Mouse (Mus musculus) urinary bladder, postnatal 14 days (tissue): ENCODE measurements around the gene Ptcd2.
"Not testable (repeated sequence)": the region's sequence is repeated elsewhere in the genome, so short reads cannot be mapped to it uniquely, and the experiment has no call there.

ENCODE experiments used
- DNase-seq: peaks from one replicate; pipeline ENCODE4 v3.0.0; 2021; ENCODE audit warnings: low spot score

The Ptcd2 gene

DNA sequence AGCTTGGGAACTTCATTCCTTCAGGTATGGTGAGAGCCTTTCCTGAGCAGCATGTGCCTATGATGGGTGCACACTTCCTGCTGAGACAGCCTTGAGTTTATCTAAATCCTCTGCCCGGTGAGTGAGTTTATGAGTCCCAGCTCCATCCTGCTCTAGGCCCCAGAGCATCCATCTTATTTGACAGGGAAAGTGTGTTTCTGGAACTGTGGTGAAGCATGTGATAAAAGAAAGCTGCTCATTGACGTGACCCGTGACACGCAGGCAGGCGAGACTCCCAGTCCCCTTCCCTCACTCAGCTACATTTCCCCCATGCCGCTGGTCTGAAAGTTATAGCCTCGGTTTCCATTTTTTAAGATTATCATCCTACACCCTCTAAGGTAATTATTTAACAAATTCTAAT, 11.4 kb upstream of the Ptcd2 start:
- no peak for DNase-seq

DNA sequence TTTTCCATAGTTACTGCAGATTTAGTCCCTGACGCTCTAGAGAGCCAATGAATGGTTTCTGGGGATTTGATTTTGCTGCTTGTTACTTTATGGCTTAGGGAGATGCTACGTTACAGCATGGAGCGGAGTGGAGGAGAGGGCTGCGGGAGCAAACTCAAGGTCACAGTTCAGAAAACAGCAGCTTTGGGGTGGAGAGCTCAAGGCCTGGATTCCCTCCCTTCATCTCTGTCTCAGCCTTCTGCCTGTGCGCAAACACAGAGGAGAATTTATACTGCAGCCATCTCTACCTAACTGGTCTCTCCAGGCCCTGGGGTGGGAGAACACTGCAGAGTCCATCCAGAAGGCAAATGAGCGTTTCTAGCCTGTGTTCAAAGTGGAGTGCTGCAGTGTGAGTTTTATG, 10.6 kb upstream of the Ptcd2 start:
- DNase-seq = no peak

- DNase-seq = no peak
These were observed 9.0 kb upstream of the Ptcd2 start for GRCm38 (mm10) chr13:99353490-99353851.

DNA sequence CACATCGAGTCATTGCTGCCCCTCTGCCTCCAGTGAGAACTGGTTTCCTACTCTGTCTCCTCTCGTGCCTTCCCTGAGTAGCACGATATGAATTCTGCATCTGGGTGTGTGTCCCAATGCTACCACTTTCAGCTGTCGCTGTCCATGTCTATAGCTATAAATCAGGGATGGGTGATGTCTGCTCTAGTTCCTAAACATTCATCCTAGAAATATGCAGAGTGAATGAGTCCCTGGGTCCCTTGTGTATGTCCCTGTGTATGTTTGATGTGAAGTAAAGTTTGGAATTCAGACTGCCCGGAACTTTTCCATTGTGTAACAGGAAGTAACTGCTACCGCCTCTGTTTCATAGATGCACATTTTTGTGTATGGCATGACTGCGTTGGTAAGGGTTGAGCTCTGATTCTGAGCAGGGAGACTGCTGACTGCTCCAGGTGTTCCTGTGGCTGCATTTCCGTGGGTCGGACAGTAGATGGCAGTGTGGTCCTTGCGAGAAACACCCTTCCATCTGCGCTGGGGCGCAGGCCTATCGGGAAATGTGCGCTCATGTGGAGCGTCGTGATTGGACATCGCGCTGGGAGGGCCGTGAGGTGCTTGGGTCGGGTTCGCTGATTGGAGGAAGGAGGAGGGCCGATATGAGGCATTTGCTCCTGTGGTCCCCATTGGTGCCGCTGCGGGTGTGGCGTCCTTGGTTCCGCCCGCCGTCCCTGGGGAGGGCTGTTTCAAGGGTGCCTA, 8.4 kb upstream of the Ptcd2 start:
- peak; percentile 94 for DNase-seq

GRCm38 (mm10) chr13:99351596-99351995, 7.1 kb upstream of the Ptcd2 start:
- DNase-seq = no peak

- no peak for DNase-seq
These were observed 6.7 kb upstream of the Ptcd2 start for GRCm38 (mm10) chr13:99351186-99351585.

- no peak for DNase-seq
These were observed 5.5 kb upstream of the Ptcd2 start for GRCm38 (mm10) chr13:99350009-99350408.

- no peak for DNase-seq
These were observed 468 bp downstream of the Ptcd2 start for GRCm38 (mm10) chr13:99343876-99344598.

GRCm38 (mm10) chr13:99341504-99341903, 3.0 kb downstream of the Ptcd2 start:
- DNase-seq = no peak

- no peak for DNase-seq
These were observed 7.0 kb downstream of the Ptcd2 start for GRCm38 (mm10) chr13:99337510-99337909.

GRCm38 (mm10) chr13:99331255-99331654, 13.2 kb downstream of the Ptcd2 start:
- no peak for DNase-seq

GRCm38 (mm10) chr13:99324337-99324685, 20.2 kb downstream of the Ptcd2 start:
- DNase-seq = not testable (repeated sequence)

DNA sequence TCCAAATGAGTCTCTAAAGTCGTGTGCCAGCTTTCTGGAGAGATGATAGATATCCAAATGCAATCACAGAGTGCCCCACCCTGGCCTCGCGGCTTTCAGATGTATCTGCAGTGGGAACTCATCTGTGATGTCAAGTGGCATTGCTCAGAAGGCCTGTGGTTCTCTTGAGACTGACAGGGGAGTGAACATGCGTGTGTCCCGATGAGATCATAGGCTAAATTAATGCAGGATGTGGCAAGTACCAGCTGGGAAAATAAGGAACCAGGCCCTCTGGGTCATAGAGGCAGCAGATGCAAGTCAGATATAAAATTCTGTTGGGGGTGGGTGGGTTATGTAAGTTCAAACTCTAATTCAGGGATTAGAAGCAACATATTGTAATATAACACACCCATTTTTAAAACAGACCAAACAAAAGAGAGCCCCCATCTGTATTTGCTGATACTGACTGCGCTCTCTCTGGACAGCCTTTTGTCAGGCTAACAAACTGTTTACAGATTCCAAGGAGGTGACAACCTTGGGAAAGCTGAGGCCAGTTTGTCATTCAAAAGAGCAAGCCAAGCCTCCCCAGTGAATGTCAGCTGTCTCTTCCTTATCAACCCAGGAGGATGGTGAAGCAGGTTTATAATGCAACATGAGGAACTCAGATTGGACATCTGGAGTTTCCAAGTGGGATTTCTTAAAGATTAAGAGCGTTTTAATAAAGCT, 20.7 kb downstream of the Ptcd2 start:
- DNase-seq = no peak

- DNase-seq = not testable (repeated sequence)
These were observed 21.6 kb downstream of the Ptcd2 start for GRCm38 (mm10) chr13:99322915-99323314.

DNA sequence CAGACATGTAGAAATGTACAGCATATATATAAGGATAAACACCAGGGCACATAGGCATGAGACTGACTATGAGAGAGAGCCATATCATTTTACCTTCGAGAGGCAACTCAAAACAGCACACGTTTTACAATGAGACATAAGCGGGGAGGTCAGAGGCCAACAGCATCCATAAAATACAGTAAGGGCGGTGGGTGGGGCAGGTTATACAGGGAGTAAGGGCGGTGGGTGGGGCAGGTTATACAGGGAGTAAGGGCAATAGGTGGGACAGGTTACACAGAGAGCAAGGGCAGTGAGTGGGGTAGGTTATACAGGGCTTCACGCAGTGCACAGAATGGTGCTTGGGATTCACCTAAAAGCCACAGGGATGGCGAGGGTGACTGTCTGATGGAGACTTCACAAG, 24.1 kb downstream of the Ptcd2 start:
- DNase-seq = no peak

DNA sequence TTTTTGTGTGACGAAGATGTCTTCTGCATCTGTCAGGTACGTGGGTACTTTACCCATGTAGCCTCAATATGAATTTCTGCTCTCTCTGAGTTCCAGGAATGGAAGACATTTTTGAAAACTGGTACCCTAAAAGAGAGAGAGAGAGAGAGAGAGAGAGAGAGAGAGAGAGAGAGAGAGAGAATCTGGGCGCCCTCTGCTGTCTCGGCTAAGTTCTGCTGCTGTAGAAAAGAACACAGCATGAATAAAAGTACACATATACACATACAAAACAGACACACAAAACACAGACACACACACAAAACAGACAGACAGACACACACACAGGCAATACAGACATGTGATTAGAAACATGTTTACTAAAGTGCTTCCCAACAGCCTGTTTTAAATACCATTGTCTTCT, 27.4 kb downstream of the Ptcd2 start:
- peak; percentile 64 for DNase-seq

DNA sequence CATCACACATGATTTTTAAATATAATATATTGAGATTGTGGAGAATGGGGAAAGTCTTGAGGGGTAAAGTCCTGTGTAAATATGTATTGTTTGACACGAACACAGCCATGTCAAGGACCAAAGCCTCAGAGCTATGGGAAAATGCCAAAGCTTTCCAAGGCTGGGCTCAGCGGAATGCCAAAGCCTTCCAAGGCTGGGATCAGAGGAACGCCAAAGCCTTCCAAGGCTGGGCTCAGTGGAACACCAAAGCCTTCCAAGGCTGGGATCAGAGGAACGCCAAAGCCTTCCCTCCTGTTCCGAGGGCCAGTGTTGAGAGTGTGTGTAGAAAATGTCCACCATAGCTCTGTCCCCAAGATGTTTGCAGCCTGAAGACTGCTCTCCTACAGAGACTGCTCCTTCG, 28.1 kb downstream of the Ptcd2 start:
- DNase-seq = no peak

GRCm38 (mm10) chr13:99314657-99315181, 29.8 kb downstream of the Ptcd2 start:
- no peak for DNase-seq

GRCm38 (mm10) chr13:99314098-99314497, 30.4 kb downstream of the Ptcd2 start:
- DNase-seq = no peak

GRCm38 (mm10) chr13:99308393-99308792, 36.1 kb downstream of the Ptcd2 start:
- peak; percentile 15 for DNase-seq

DNA sequence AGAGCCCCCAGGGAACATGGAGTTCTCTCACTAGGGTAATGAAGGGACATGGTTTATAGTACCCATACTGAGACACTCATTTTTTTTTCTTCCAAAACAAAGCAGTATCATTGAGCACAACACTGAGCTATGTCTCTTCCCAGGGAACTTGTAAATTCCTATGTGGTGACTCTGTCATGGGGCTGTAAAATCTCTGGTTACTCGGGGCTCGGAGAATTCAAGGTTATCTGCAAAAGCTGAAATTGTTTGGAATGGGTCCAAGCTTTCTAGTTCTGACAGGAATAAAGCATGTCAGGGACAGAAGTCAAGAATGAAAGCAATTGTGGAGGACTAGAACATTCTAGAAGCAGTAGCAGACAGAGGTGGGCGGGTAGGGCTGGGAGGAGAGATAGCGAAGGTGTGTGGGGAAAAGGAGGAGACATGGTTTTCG, 36.6 kb downstream of the Ptcd2 start:
- peak; percentile 41 for DNase-seq

- DNase-seq = no peak
These were observed 38.3 kb downstream of the Ptcd2 start for GRCm38 (mm10) chr13:99306164-99306563.

- DNase-seq = peak; percentile 28
These were observed 39.3 kb downstream of the Ptcd2 start for GRCm38 (mm10) chr13:99305186-99305585.
